Mouse (Mus musculus) limb, embryonic 14.5 days (tissue): Measurements from ENCODE around the gene Sgip1. TPM values are rescaled to one million over a fixed set of nuclear protein-coding genes. Genes with fewer than 3 reads are reported as not detected.

Experiments
- ATAC-seq: fragments of 200-750 bp; cut with Nextera tagmentation; 2 replicates; pipeline ENCODE4 v1.8.0; 2017; ENCODE audit warnings: low read depth, moderate number of reproducible peaks, moderate TSS enrichment; ENCODE audit not compliant: low FRiP score
- DNase-seq: peaks from one replicate; pipeline ENCODE4 v3.0.0-alpha.2; 2015; ENCODE audit warnings: low spot score
- H3K27ac ChIP-seq: fragments of 300-500 bp; sonication (generic); replicated peaks from 2 replicates; pipeline ENCODE4 v1.5.1; 2014; ENCODE audit warnings: low read depth, mild to moderate bottlenecking, low read length, moderate library complexity, mixed read lengths
- H3K27me3 ChIP-seq: fragments of 300-500 bp; sonication (generic); 2 replicates; pipeline ENCODE4 v1.6.1; 2014; ENCODE audit warnings: low read length, mixed read lengths; ENCODE audit not compliant: control insufficient read depth, insufficient read depth
- H3K36me3 ChIP-seq: fragments of 300-500 bp; sonication (generic); 2 replicates; pipeline ENCODE4 v1.6.1; 2014; ENCODE audit warnings: mild to moderate bottlenecking, low read length, moderate library complexity, mixed read lengths; ENCODE audit not compliant: control insufficient read depth, insufficient read depth
- H3K4me1 ChIP-seq: fragments of 300-500 bp; sonication (generic); 2 replicates; pipeline ENCODE4 v1.6.1; 2014; ENCODE audit warnings: antibody characterized with exemption, low read length, mixed read lengths; ENCODE audit not compliant: control insufficient read depth, insufficient read depth
- H3K4me2 ChIP-seq: fragments of 300-500 bp; sonication (generic); replicated peaks from 2 replicates; pipeline ENCODE4 v1.6.1; 2014; ENCODE audit warnings: low read depth, mild to moderate bottlenecking, low read length, moderate library complexity; ENCODE audit not compliant: severe bottlenecking
- H3K4me3 ChIP-seq: fragments of 300-500 bp; sonication (generic); replicated peaks from 2 replicates; pipeline ENCODE4 v1.5.1; 2014; ENCODE audit warnings: low read length
- H3K9ac ChIP-seq: fragments of 300-500 bp; sonication (generic); 2 replicates; pipeline ENCODE4 v1.6.1; 2014; ENCODE audit warnings: mild to moderate bottlenecking, low read depth, low read length, moderate library complexity; ENCODE audit not compliant: severe bottlenecking
- H3K9me3 ChIP-seq: fragments of 300-500 bp; sonication (generic); 2 replicates; pipeline ENCODE4 v1.6.1; 2016; ENCODE audit warnings: low read length; ENCODE audit not compliant: control insufficient read depth
- POLR2A ChIP-seq: fragments of 200-500 bp; IDR thresholded peaks from 2 replicates; pipeline ENCODE4 v1.8.0; 2012; ENCODE audit warnings: inconsistent platforms, mild to moderate bottlenecking, moderate library complexity, borderline replicate concordance; ENCODE audit not compliant: insufficient read depth, insufficient read length; ENCODE audit errors: extremely low read depth
- WGBS: fragments of 180-500 bp; shearing (Covaris S2); extraction: QIAGEN DNeasy Blood & Tissue Kit; methylation state at CpG from one replicate; pipeline ENCODE4 v1.1.7; 2014; 5-methylcytosine and 5-hydroxymethylcytosine counted together
- polyA plus RNA-seq, 2 experiments: library from polyadenylated mRNA; depleted of rRNA in 1 of 2; stranded (reverse) in 1 of 2; unstranded in 1 of 2; fragments of >200 nt; fragmentation: Nextera tagmentation in 1 of 2; extraction: Ambion mirVana in 1 of 2; gene quantifications; 2 replicates each; pipeline versions ENCODE4 v1.2.1 to v1.2.3; 2012 to 2014

Sgip1 gene
- polyA plus RNA-seq, 2 experiments: 3.6 to 4.6 TPM

- H3K4me2 ChIP-seq: no peak overlapping the region
- H3K36me3 ChIP-seq: no peaks in the 10 kb centered on the region
- no peak overlapping the region for H3K4me3 ChIP-seq
- TF ChIP-seq POLR2A: no peak
- whole genome bisulfite sequencing: 77% methylated on average over 2 of the region's 2 CpGs
- H3K9me3 ChIP-seq: no peaks in the 10 kb centered on the region
- ATAC-seq: no peak
- no peaks in the 10 kb centered on the region for H3K27me3 ChIP-seq
- H3K9ac ChIP-seq: no peak overlapping the region
- H3K4me1 ChIP-seq: peaks cover 5% of the 10 kb centered on the region; the same call in 1 of the 2 replicates
- H3K27ac ChIP-seq: no peak overlapping the region
- DNase-seq: no peak
Observed at GRCm38 (mm10) chr4:102826159-102826558, 85.1 kb downstream of the Sgip1 start.

- ATAC-seq: no peak
- TF ChIP-seq POLR2A: no peak
- WGBS: 89% methylated on average over 2 of the region's 2 CpGs
Observed at GRCm38 (mm10) chr4:102828518-102828917, 87.4 kb downstream of the Sgip1 start.

GRCm38 (mm10) chr4:102833191-102833590 lies 92.1 kb downstream of the Sgip1 start:
- DNase-seq: no peak
- Histone ChIP-seq H3K4me2 (no peak overlapping the region), H3K4me1 (no peaks in the 10 kb centered on the region), H3K27ac (no peak overlapping the region), H3K4me3 (no peak overlapping the region), H3K9ac (no peak overlapping the region), H3K36me3 (no peaks in the 10 kb centered on the region), H3K9me3 (no peaks in the 10 kb centered on the region), H3K27me3 (no peaks in the 10 kb centered on the region)
- no peak for TF ChIP-seq POLR2A
- 74% methylated on average over 1 of the region's 1 CpGs for WGBS
- no peak for ATAC-seq

More at GRCm38 (mm10) chr4:102828518-102828917, 87.4 kb downstream of the Sgip1 start:
- H3K9me3 ChIP-seq: no peaks in the 10 kb centered on the region
- H3K36me3 ChIP-seq: no peaks in the 10 kb centered on the region
- no peak for DNase-seq
- H3K9ac ChIP-seq: no peak overlapping the region
- H3K4me2 ChIP-seq: no peak overlapping the region
- no peaks in the 10 kb centered on the region for H3K27me3 ChIP-seq
- H3K4me1 ChIP-seq: no peaks in the 10 kb centered on the region
- no peak overlapping the region for H3K4me3 ChIP-seq
- H3K27ac ChIP-seq: no peak overlapping the region

GRCm38 (mm10) chr4:102833726-102834125 lies 92.6 kb downstream of the Sgip1 start:
- Histone ChIP-seq H3K27ac (no peak overlapping the region), H3K27me3 (no peaks in the 10 kb centered on the region), H3K9ac (no peak overlapping the region), H3K9me3 (no peaks in the 10 kb centered on the region), H3K4me2 (no peak overlapping the region), H3K36me3 (no peaks in the 10 kb centered on the region), H3K4me1 (no peaks in the 10 kb centered on the region), H3K4me3 (no peak overlapping the region)
- DNase-seq (no peak), ATAC-seq (no peak)
- WGBS: 88% methylated on average over 2 of the region's 2 CpGs
- no peak for TF ChIP-seq POLR2A

GRCm38 (mm10) chr4:102834710-102835109 lies 93.6 kb downstream of the Sgip1 start:
- WGBS: 86% methylated on average over 1 of the region's 1 CpGs
- Histone ChIP-seq H3K9me3 (no peaks in the 10 kb centered on the region), H3K27me3 (no peaks in the 10 kb centered on the region), H3K9ac (no peak overlapping the region), H3K27ac (no peak overlapping the region), H3K4me3 (no peak overlapping the region), H3K4me1 (no peaks in the 10 kb centered on the region), H3K36me3 (no peaks in the 10 kb centered on the region), H3K4me2 (no peak overlapping the region)
- TF ChIP-seq POLR2A: no peak
- ATAC-seq (no peak), DNase-seq (no peak)
